Mouse (Mus musculus) midbrain, embryonic 16.5 days (tissue): ENCODE results near the gene Fam241b. TPM values are rescaled to one million over a fixed set of nuclear protein-coding genes. Genes with fewer than 3 reads are reported as not detected.

Experiments used
- ATAC-seq: fragments of 200-750 bp; cut with Nextera tagmentation; 2 replicates; pipeline ENCODE4 v1.8.0; 2017; ENCODE audit warnings: moderate TSS enrichment
- H3K27ac ChIP-seq: fragments of 300-500 bp; sonication (generic); 2 replicates; pipeline ENCODE4 v1.5.1; 2014; ENCODE audit warnings: mild to moderate bottlenecking, low read length, mixed read lengths
- H3K27me3 ChIP-seq: fragments of 300-500 bp; sonication (generic); 2 replicates; pipeline ENCODE4 v1.6.1; 2014; ENCODE audit warnings: low read depth, low read length, mixed read lengths; ENCODE audit not compliant: control insufficient read depth, insufficient read depth
- H3K36me3 ChIP-seq: fragments of 300-500 bp; sonication (generic); 2 replicates; pipeline ENCODE4 v1.6.1; 2014; ENCODE audit warnings: mild to moderate bottlenecking, low read length, moderate library complexity, mixed read lengths; ENCODE audit not compliant: control insufficient read depth, insufficient read depth
- H3K4me1 ChIP-seq: fragments of 300-500 bp; sonication (generic); 2 replicates; pipeline ENCODE4 v1.6.1; 2014; ENCODE audit warnings: mild to moderate bottlenecking, low read length, mixed read lengths; ENCODE audit not compliant: control insufficient read depth, insufficient read depth
- H3K4me2 ChIP-seq: fragments of 300-500 bp; sonication (generic); 2 replicates; pipeline ENCODE4 v1.6.1; 2014; ENCODE audit warnings: mild to moderate bottlenecking, low read length, mixed read lengths
- H3K4me3 ChIP-seq: fragments of 300-500 bp; sonication (generic); 2 replicates; pipeline ENCODE4 v1.5.1; 2014; ENCODE audit warnings: low read depth, mild to moderate bottlenecking, low read length, moderate library complexity, mixed read lengths
- H3K9ac ChIP-seq: fragments of 300-500 bp; sonication (generic); 2 replicates; pipeline ENCODE4 v1.6.1; 2014; ENCODE audit warnings: low read depth, low read length, mixed read lengths
- H3K9me3 ChIP-seq: fragments of 300-500 bp; sonication (generic); replicated peaks from 2 replicates; pipeline ENCODE4 v1.6.1; 2014; ENCODE audit warnings: mild to moderate bottlenecking, low read length, mixed read lengths; ENCODE audit not compliant: control insufficient read depth, poor library complexity, severe bottlenecking
- WGBS: fragments of 180-500 bp; shearing (Covaris S2); extraction: QIAGEN DNeasy Blood & Tissue Kit; methylation state at CpG from one replicate; pipeline ENCODE4 v1.1.7; 2014; 5-methylcytosine and 5-hydroxymethylcytosine counted together
- polyA plus RNA-seq: library from polyadenylated mRNA; unstranded; fragments of >200 nt; fragmentation: Nextera tagmentation; extraction: Ambion mirVana; gene quantifications from 2 replicates; pipeline ENCODE4 v1.2.1, GENCODE M21; 2015

Fam241b gene
- 224 and 236 TPM in 2 replicates for polyA plus RNA-seq

GRCm38 (mm10) chr10:62143820-62144219 is at the start of gene Fam241b:
Gene Fam241b, minus strand, starts transcription at chr10:62143920.
- ATAC-seq, result no peak
- WGBS, result 68% methylated on average over 8 of the region's 8 CpGs
- Histone ChIP-seq H3K4me3 (no peak within 1 kb of the TSS), H3K27ac (no peak within 1 kb of the TSS), H3K27me3 (peaks cover 3% of the 10 kb centered on the region; the same call in 1 of the 2 replicates), H3K36me3 (no peaks in the 10 kb centered on the region), H3K4me2 (no peak within 1 kb of the TSS), H3K9ac (no peak within 1 kb of the TSS), H3K9me3 (no peaks in the 10 kb centered on the region), H3K4me1 (no peaks in the 10 kb centered on the region)

- no peak overlapping the region for H3K27ac ChIP-seq
- WGBS, result 59% methylated on average over 9 of the region's 9 CpGs
- no peaks in the 10 kb centered on the region for H3K27me3 ChIP-seq
- H3K4me2 ChIP-seq, result no peak overlapping the region
- no peak overlapping the region for H3K9ac ChIP-seq
- no peaks in the 10 kb centered on the region for H3K4me1 ChIP-seq
- H3K9me3 ChIP-seq, result no peaks in the 10 kb centered on the region
- no peak overlapping the region for H3K4me3 ChIP-seq
- ATAC-seq, result no peak
- H3K36me3 ChIP-seq, result no peaks in the 10 kb centered on the region
These were observed 49.0 kb upstream of the Fam241b start for GRCm38 (mm10) chr10:62192701-62193157.

- no peak for ATAC-seq
- no peak overlapping the region for H3K4me3 ChIP-seq
- H3K36me3 ChIP-seq, result no peaks in the 10 kb centered on the region
- no peaks in the 10 kb centered on the region for H3K4me1 ChIP-seq
- H3K9me3 ChIP-seq, result no peaks in the 10 kb centered on the region
- H3K9ac ChIP-seq, result no peak overlapping the region
- WGBS, result 83% methylated on average over 7 of the region's 7 CpGs
- H3K27me3 ChIP-seq, result no peaks in the 10 kb centered on the region
- no peak overlapping the region for H3K4me2 ChIP-seq
- H3K27ac ChIP-seq, result no peak overlapping the region
These were observed 47.1 kb upstream of the Fam241b start for GRCm38 (mm10) chr10:62190821-62191220.

- 82% methylated on average over 4 of the region's 4 CpGs for WGBS
- Histone ChIP-seq H3K9me3 (no peaks in the 10 kb centered on the region), H3K27ac (no peak overlapping the region), H3K4me3 (no peak overlapping the region), H3K36me3 (no peaks in the 10 kb centered on the region), H3K9ac (no peak overlapping the region), H3K27me3 (no peaks in the 10 kb centered on the region), H3K4me2 (no peak overlapping the region), H3K4me1 (no peaks in the 10 kb centered on the region)
- no peak for ATAC-seq
These were observed 46.2 kb upstream of the Fam241b start for GRCm38 (mm10) chr10:62189910-62190309.

GRCm38 (mm10) chr10:62189303-62189702 is 45.6 kb upstream of the Fam241b start:
- Histone ChIP-seq H3K4me3 (no peak overlapping the region), H3K9me3 (no peaks in the 10 kb centered on the region), H3K4me2 (no peak overlapping the region), H3K9ac (no peak overlapping the region), H3K27me3 (no peaks in the 10 kb centered on the region), H3K4me1 (no peaks in the 10 kb centered on the region), H3K36me3 (no peaks in the 10 kb centered on the region), H3K27ac (no peak overlapping the region)
- no peak for ATAC-seq
- 76% methylated on average over 3 of the region's 3 CpGs for WGBS

GRCm38 (mm10) chr10:62186882-62187281 is 43.2 kb upstream of the Fam241b start:
- Histone ChIP-seq H3K4me2 (no peak overlapping the region), H3K27ac (no peak overlapping the region), H3K4me1 (no peaks in the 10 kb centered on the region), H3K9ac (no peak overlapping the region), H3K27me3 (0 out of 2 replicates have a peak, but pooled peaks cover 5% of the 10 kb centered on the region), H3K36me3 (no peaks in the 10 kb centered on the region), H3K9me3 (no peaks in the 10 kb centered on the region), H3K4me3 (no peak overlapping the region)
- peak; percentile 43; the same call in 1 of the 2 replicates for ATAC-seq
- WGBS, result 20% methylated on average over 7 of the region's 7 CpGs

GRCm38 (mm10) chr10:62183053-62183452 is 39.3 kb upstream of the Fam241b start:
- ATAC-seq, result peak; percentile 72
- no peak overlapping the region for H3K27ac ChIP-seq
- WGBS, result 1% methylated on average over 10 of the region's 10 CpGs
- H3K9me3 ChIP-seq, result no peaks in the 10 kb centered on the region; the same call in 1 of the 2 replicates
- H3K4me3 ChIP-seq, result no peak overlapping the region
- H3K27me3 ChIP-seq, result 0 out of 2 replicates have a peak, but pooled peaks cover 5% of the 10 kb centered on the region
- no peak overlapping the region for H3K4me2 ChIP-seq
- no peak overlapping the region for H3K9ac ChIP-seq
- H3K36me3 ChIP-seq, result no peaks in the 10 kb centered on the region
- H3K4me1 ChIP-seq, result no peaks in the 10 kb centered on the region

- no peak overlapping the region for H3K9ac ChIP-seq
- H3K27me3 ChIP-seq, result 0 out of 2 replicates have a peak, but pooled peaks cover 5% of the 10 kb centered on the region
- 69% methylated on average over 6 of the region's 6 CpGs for WGBS
- no peaks in the 10 kb centered on the region; the same call in 1 of the 2 replicates for H3K9me3 ChIP-seq
- H3K4me3 ChIP-seq, result no peak overlapping the region
- no peak for ATAC-seq
- no peak overlapping the region for H3K27ac ChIP-seq
- no peak overlapping the region for H3K4me2 ChIP-seq
- no peaks in the 10 kb centered on the region for H3K4me1 ChIP-seq
- H3K36me3 ChIP-seq, result no peaks in the 10 kb centered on the region
These were observed 38.8 kb upstream of the Fam241b start for GRCm38 (mm10) chr10:62182471-62183014.

GRCm38 (mm10) chr10:62181701-62182100 is 38.0 kb upstream of the Fam241b start:
- no peak overlapping the region for H3K4me2 ChIP-seq
- H3K4me3 ChIP-seq, result no peak overlapping the region
- no peak for ATAC-seq
- no peak overlapping the region for H3K27ac ChIP-seq
- H3K9ac ChIP-seq, result no peak overlapping the region
- H3K4me1 ChIP-seq, result no peaks in the 10 kb centered on the region
- H3K27me3 ChIP-seq, result 0 out of 2 replicates have a peak, but pooled peaks cover 5% of the 10 kb centered on the region
- no peaks in the 10 kb centered on the region; the same call in 1 of the 2 replicates for H3K9me3 ChIP-seq
- WGBS, result 46% methylated on average over 3 of the region's 3 CpGs
- no peaks in the 10 kb centered on the region for H3K36me3 ChIP-seq
